Comparison of ENCODE assay signal across 25 mouse cellular contexts in the genomic region with DNA sequence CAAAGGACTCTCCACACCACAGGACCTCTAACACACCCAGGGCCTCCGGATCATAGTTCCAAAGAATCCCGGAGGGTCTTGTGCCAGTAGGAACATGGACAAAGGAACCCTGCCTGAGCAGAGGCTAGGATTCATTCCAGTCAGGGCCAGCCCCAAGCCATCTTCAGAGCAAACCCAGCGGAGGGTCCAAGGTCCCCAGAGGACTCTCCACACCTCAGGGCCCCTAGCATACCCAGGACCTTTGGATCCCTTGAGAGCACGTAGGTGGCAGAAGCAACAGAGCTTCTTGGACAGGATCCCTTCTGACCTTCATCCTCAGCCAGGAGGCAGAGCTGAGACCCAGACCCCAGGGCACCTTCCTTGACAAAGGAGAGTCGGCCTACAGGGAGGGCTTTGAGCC.
A peak's percentile ranks its signal among the peaks of the same experiment; 100 is the strongest.
DNase-seq lines count a peak whose midpoint lies in the region; ATAC-seq and TF ChIP-seq lines count a peak whose summit lies in the region.
"Had no signal": no experiment of that assay in that cellular context is flagged by ENCODE, and none has a peak within 500 bp of the region (broad histone marks: within the 10 kb centered on the region; RNA-seq: fewer than 3 reads in every experiment).

No protein-coding gene starts in this region.

- H3K27ac ChIP-seq in forebrain, embryonic 10.5 days, result 0 out of 2 replicates have a peak overlapping the region, but pooled peaks have one; percentile 40
- no peak overlapping the region for H3K27ac ChIP-seq in forebrain, postnatal 0 days (ENCODE audit: low read depth, low read length)
- no peak overlapping the region for H3K27ac ChIP-seq in heart, embryonic 10.5 days
- no peak overlapping the region for H3K27ac ChIP-seq in intestine, embryonic 15.5 days
- no peak overlapping the region for H3K27ac ChIP-seq in intestine, postnatal 0 days (ENCODE audit: low read depth, low read length)
- H3K27ac ChIP-seq: embryonic facial prominence, embryonic 10.5 days; embryonic facial prominence, embryonic 12.5 days; forebrain, embryonic 13.5 days had no signal

- whole genome bisulfite sequencing in forebrain, embryonic 10.5 days, result 94% methylated on average over 5 of the region's 5 CpGs
- 88% methylated on average over 5 of the region's 5 CpGs for WGBS in forebrain, postnatal 0 days
- 88% methylated on average over 5 of the region's 5 CpGs for WGBS in heart, embryonic 10.5 days
- 91% methylated on average over 5 of the region's 5 CpGs for WGBS in intestine, embryonic 15.5 days
- 80% methylated on average over 5 of the region's 5 CpGs for WGBS in intestine, postnatal 0 days

- H3K4me2 ChIP-seq in forebrain, postnatal 0 days (ENCODE audit: low read depth), result no peak overlapping the region
- no peak overlapping the region for H3K4me2 ChIP-seq in intestine, embryonic 15.5 days (replicated peaks)
- H3K4me2 ChIP-seq in intestine, postnatal 0 days (replicated peaks; ENCODE audit: low read depth), result no peak overlapping the region
- H3K4me2 ChIP-seq: embryonic facial prominence, embryonic 12.5 days; forebrain, embryonic 13.5 days had no signal

- H3K36me3 ChIP-seq in forebrain, embryonic 10.5 days (replicated peaks), result peaks cover 19% of the 10 kb centered on the region
- H3K36me3 ChIP-seq in forebrain, postnatal 0 days (ENCODE audit: insufficient read depth), result no peaks in the 10 kb centered on the region
- 0 out of 2 replicates have a peak, but pooled peaks cover 3% of the 10 kb centered on the region for H3K36me3 ChIP-seq in heart, embryonic 10.5 days
- H3K36me3 ChIP-seq in intestine, embryonic 15.5 days, result no peaks in the 10 kb centered on the region
- no peaks in the 10 kb centered on the region for H3K36me3 ChIP-seq in intestine, postnatal 0 days (ENCODE audit: control insufficient read depth, insufficient read depth)
- H3K36me3 ChIP-seq: embryonic facial prominence, embryonic 12.5 days; G1E had no signal

- no peaks in the 10 kb centered on the region for H3K4me1 ChIP-seq in forebrain, embryonic 10.5 days
- no peaks in the 10 kb centered on the region for H3K4me1 ChIP-seq in forebrain, postnatal 0 days (ENCODE audit: insufficient read depth)
- no peaks in the 10 kb centered on the region for H3K4me1 ChIP-seq in heart, embryonic 10.5 days
- no peaks in the 10 kb centered on the region for H3K4me1 ChIP-seq in intestine, embryonic 15.5 days (replicated peaks)
- H3K4me1 ChIP-seq in intestine, postnatal 0 days (replicated peaks; ENCODE audit: control insufficient read depth, insufficient read depth, low read length), result no peaks in the 10 kb centered on the region
- H3K4me1 ChIP-seq: embryonic facial prominence, embryonic 10.5 days; embryonic facial prominence, embryonic 12.5 days; forebrain, embryonic 13.5 days had no signal

- ATAC-seq in forebrain, postnatal 0 days, result no peak
- peak; percentile 49 for ATAC-seq in intestine, embryonic 15.5 days
- ATAC-seq in intestine, postnatal 0 days, result peak; percentile 86
- ATAC-seq: activated CD4-positive, CD25-positive, alpha-beta regulatory T cell, adult 4 months; CD4-positive, CD25-positive, alpha-beta regulatory T cell, adult 4 months; forebrain, embryonic 13.5 days; forebrain, embryonic 16.5 days; Patski had no signal

- no peak overlapping the region for H3K4me3 ChIP-seq in forebrain, embryonic 10.5 days
- H3K4me3 ChIP-seq in forebrain, postnatal 0 days (ENCODE audit: low read depth, low read length), result no peak overlapping the region
- H3K4me3 ChIP-seq in heart, embryonic 10.5 days, result no peak overlapping the region
- H3K4me3 ChIP-seq in intestine, embryonic 15.5 days (replicated peaks), result no peak overlapping the region
- no peak overlapping the region for H3K4me3 ChIP-seq in intestine, postnatal 0 days (ENCODE audit: low read depth, low read length)
- H3K4me3 ChIP-seq: embryonic facial prominence, embryonic 10.5 days; embryonic facial prominence, embryonic 12.5 days; forebrain, embryonic 13.5 days had no signal

- no peak for TF ChIP-seq CTCF in forebrain, postnatal 0 days (IDR thresholded peaks at IDR 0.05; ENCODE audit: low read depth)
- TF ChIP-seq CTCF in intestine, postnatal 0 days (IDR thresholded peaks at IDR 0.05; ENCODE audit: low read depth), result no peak

- DNase-seq in forebrain, embryonic 10.5 days (ENCODE audit: extremely low spot score, low spot score), result no peak
- DNase-seq in forebrain, postnatal 0 days, result no peak
- DNase-seq in heart, adult 11 months, result peak; percentile 77
- no peak for DNase-seq in heart, embryonic 10.5 days (ENCODE audit: low spot score)
- no peak for DNase-seq in gastrocnemius, adult 18-20 months (ENCODE audit: low spot score)
- DNase-seq: adrenal gland, adult 8-10 months; adrenal gland, postnatal 14 days; adrenal gland, postnatal 36 days; B cell, adult 2 months; cerebellum, adult 11-12 months; cerebellum, adult 2 months; cerebellum, adult 9-10 months; cerebellum, postnatal 10 days; cerebellum, postnatal 25 days had no signal

- H3K9ac ChIP-seq in forebrain, postnatal 0 days, result no peak overlapping the region
- no peak overlapping the region for H3K9ac ChIP-seq in intestine, embryonic 15.5 days
- no peak overlapping the region for H3K9ac ChIP-seq in intestine, postnatal 0 days (ENCODE audit: low read depth, low read length)
- H3K9ac ChIP-seq: embryonic facial prominence, embryonic 12.5 days; forebrain, embryonic 13.5 days had no signal

- peaks cover 1% of the 10 kb centered on the region; the same call in 1 of the 2 replicates for H3K9me3 ChIP-seq in forebrain, embryonic 10.5 days
- no peaks in the 10 kb centered on the region for H3K9me3 ChIP-seq in forebrain, postnatal 0 days (ENCODE audit: low read length)
- no peaks in the 10 kb centered on the region for H3K9me3 ChIP-seq in heart, embryonic 10.5 days
- no peaks in the 10 kb centered on the region for H3K9me3 ChIP-seq in intestine, embryonic 15.5 days
- no peaks in the 10 kb centered on the region for H3K9me3 ChIP-seq in intestine, postnatal 0 days (ENCODE audit: control insufficient read depth)
- H3K9me3 ChIP-seq: embryonic facial prominence, embryonic 12.5 days; forebrain, embryonic 13.5 days; G1E had no signal

- no peaks in the 10 kb centered on the region for H3K27me3 ChIP-seq in forebrain, embryonic 10.5 days (ENCODE audit: poor library complexity, severe bottlenecking)
- no peaks in the 10 kb centered on the region for H3K27me3 ChIP-seq in forebrain, postnatal 0 days (ENCODE audit: insufficient read depth, low read length)
- H3K27me3 ChIP-seq in heart, embryonic 10.5 days (ENCODE audit: insufficient read depth, poor library complexity, severe bottlenecking), result no peaks in the 10 kb centered on the region
- H3K27me3 ChIP-seq in intestine, embryonic 15.5 days (replicated peaks), result no peaks in the 10 kb centered on the region
- H3K27me3 ChIP-seq in intestine, postnatal 0 days (replicated peaks; ENCODE audit: control insufficient read depth, insufficient read depth, low read length), result no peaks in the 10 kb centered on the region
- H3K27me3 ChIP-seq: CH12.LX; embryonic facial prominence, embryonic 12.5 days; forebrain, embryonic 13.5 days; Patski had no signal
